Mouse (Mus musculus) hindbrain, embryonic 15.5 days (tissue): ENCODE data around the gene Ankrd44. TPM values are rescaled to one million over a fixed set of nuclear protein-coding genes. Genes with fewer than 3 reads are reported as not detected.

Experiments used
- ATAC-seq: fragments of 200-750 bp; cut with Nextera tagmentation; 2 replicates; pipeline ENCODE4 v1.8.0; 2017; ENCODE audit warnings: low read depth, moderate number of reproducible peaks, moderate TSS enrichment; ENCODE audit not compliant: low FRiP score
- H3K27ac ChIP-seq: fragments of 300-500 bp; sonication (generic); replicated peaks from 2 replicates; pipeline ENCODE4 v1.5.1; 2015; ENCODE audit warnings: mild to moderate bottlenecking, inconsistent platforms
- H3K27me3 ChIP-seq: fragments of 300-500 bp; sonication (generic); 2 replicates; pipeline ENCODE4 v1.6.1; 2015; ENCODE audit warnings: control low read depth, inconsistent platforms
- H3K36me3 ChIP-seq: fragments of 300-500 bp; sonication (generic); 2 replicates; pipeline ENCODE4 v1.6.1; 2015; ENCODE audit warnings: control low read depth, inconsistent platforms
- H3K4me1 ChIP-seq: fragments of 300-500 bp; sonication (generic); replicated peaks from 2 replicates; pipeline ENCODE4 v1.6.1; 2015; ENCODE audit warnings: control low read depth, inconsistent platforms
- H3K4me2 ChIP-seq: fragments of 300-500 bp; sonication (generic); 2 replicates; pipeline ENCODE4 v1.6.1; 2015; ENCODE audit warnings: moderate library complexity, mild to moderate bottlenecking, inconsistent platforms
- H3K4me3 ChIP-seq: fragments of 300-500 bp; sonication (generic); 2 replicates; pipeline ENCODE4 v1.5.1; 2015; ENCODE audit warnings: mild to moderate bottlenecking, inconsistent platforms
- H3K9ac ChIP-seq: fragments of 300-500 bp; sonication (generic); 2 replicates; pipeline ENCODE4 v1.6.1; 2015; ENCODE audit warnings: inconsistent platforms
- H3K9me3 ChIP-seq: fragments of 300-500 bp; sonication (generic); 2 replicates; pipeline ENCODE4 v1.6.1; 2016; ENCODE audit warnings: control low read depth, inconsistent platforms
- WGBS: fragments of 180-500 bp; shearing (Covaris S2); methylation state at CpG from one replicate; pipeline ENCODE4 v1.1.7; 2015; 5-methylcytosine and 5-hydroxymethylcytosine counted together
- polyA plus RNA-seq: library from polyadenylated mRNA; unstranded; fragments of >200 nt; fragmentation: Nextera tagmentation; extraction: Ambion mirVana; gene quantifications from 2 replicates; pipeline ENCODE4 v1.2.1, GENCODE M21; 2015

The Ankrd44 gene
- polyA plus RNA-seq, 1 experiment from 2014 or later: 21.1 TPM

DNA sequence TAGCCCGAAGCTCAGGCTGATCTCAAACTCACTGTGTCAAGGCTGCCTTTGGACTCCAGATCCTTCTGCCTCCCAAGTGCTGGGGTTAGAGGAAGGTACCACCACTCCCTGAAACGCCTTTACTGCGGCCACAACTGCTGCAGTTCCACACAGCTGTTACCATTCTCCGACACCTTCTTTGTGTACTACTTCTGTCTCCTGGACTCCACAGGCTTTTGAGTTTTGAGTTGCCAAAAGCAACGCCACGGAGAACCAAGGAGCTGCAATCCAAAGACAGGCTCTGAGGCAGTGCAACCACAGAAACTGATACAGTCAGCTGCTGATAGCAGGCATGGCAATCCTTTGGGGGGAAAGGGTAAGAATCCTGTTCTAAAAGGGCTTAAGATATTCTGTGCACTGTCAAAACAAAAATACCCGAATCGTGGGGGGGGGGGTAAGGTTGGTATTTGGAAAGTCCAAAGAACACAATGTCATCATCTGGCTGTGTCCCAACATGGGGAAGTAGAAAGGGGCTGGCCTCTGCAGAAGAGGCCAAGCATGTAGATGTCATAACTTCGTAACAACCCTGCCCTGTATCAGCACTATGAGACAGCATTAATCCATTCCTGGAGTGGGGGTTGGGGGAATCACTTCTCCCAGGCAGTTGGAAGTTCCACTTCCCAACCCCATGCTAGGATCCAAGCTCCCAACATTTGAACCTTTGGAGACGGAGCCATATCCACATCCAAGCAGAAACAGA lies 116.2 kb downstream of the Ankrd44 start:
- Histone ChIP-seq H3K9ac (no peak overlapping the region), H3K9me3 (no peaks in the 10 kb centered on the region), H3K36me3 (no peaks in the 10 kb centered on the region), H3K27me3 (no peaks in the 10 kb centered on the region), H3K4me3 (no peak overlapping the region), H3K4me1 (no peaks in the 10 kb centered on the region), H3K27ac (no peak overlapping the region), H3K4me2 (no peak overlapping the region)
- no peak for ATAC-seq
- 86% methylated on average over 10 of the region's 10 CpGs for WGBS

DNA sequence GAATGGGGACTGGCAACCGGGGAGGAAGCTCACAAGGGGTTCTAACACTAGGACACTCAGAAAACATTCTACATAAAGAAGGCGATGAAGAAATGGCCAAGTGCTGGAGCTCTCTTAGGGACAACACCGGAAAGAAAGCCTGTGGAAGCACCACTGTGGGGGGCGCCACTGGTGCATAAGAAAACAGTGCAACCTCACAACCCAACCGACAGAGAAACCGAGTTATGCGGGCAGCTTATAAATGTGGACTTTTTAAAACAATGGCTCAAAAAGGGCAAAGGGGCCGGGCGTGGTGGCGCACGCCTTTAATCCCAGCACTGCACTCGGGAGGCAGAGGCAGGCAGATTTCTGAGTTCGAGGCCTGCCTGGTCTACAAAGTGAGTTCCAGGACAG lies 117.1 kb downstream of the Ankrd44 start:
- H3K9me3 ChIP-seq: no peaks in the 10 kb centered on the region
- H3K4me1 ChIP-seq: no peaks in the 10 kb centered on the region
- WGBS: 96% methylated on average over 13 of the region's 13 CpGs
- H3K27me3 ChIP-seq: no peaks in the 10 kb centered on the region
- H3K27ac ChIP-seq: no peak overlapping the region
- no peak overlapping the region for H3K9ac ChIP-seq
- no peak overlapping the region for H3K4me3 ChIP-seq
- ATAC-seq: no peak
- no peak overlapping the region for H3K4me2 ChIP-seq
- H3K36me3 ChIP-seq: no peaks in the 10 kb centered on the region

DNA sequence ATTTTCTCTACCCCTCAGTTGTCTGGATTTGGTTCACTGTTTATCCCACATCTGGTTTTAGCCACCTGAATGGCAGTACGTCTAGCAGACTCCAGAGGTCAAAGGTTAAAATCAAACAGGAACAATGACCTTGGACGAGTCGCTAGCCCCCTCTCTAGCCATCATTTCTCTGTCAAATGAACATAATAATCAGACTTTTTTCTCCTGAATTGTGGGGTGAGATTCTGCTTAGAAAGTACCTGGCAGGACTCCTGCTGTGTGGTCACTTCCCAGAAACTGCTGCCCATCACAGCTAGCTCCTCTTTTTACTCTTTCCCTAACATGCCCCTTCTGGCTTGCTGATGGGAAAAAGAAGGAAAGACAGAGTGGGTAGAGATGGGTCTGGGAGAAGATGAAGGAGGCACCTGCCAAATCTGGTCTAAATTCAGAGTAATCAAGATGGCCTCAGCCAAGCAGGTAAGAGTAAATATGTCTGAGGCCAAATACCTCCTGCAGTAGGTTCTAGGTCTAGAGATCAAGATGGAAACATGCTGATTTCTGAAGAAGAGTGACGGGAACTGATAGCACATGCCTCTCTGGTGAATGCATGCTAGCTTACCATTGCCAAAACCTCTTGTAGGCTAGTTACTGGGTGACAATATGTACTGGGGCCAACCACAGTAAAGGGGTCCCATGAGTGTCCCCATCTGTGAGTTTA lies 117.6 kb downstream of the Ankrd44 start:
- 74% methylated on average over 4 of the region's 4 CpGs for WGBS
- H3K36me3 ChIP-seq: no peaks in the 10 kb centered on the region
- no peak overlapping the region for H3K9ac ChIP-seq
- no peak for ATAC-seq
- no peaks in the 10 kb centered on the region for H3K27me3 ChIP-seq
- H3K4me3 ChIP-seq: no peak overlapping the region
- H3K4me1 ChIP-seq: no peaks in the 10 kb centered on the region
- no peaks in the 10 kb centered on the region for H3K9me3 ChIP-seq
- no peak overlapping the region for H3K27ac ChIP-seq
- H3K4me2 ChIP-seq: no peak overlapping the region

- Histone ChIP-seq H3K9me3 (no peaks in the 10 kb centered on the region), H3K4me1 (0 out of 2 replicates have a peak, but pooled peaks cover under 1% of the 10 kb centered on the region), H3K27me3 (no peaks in the 10 kb centered on the region), H3K9ac (no peak overlapping the region), H3K27ac (no peak overlapping the region), H3K4me2 (no peak overlapping the region), H3K36me3 (no peaks in the 10 kb centered on the region), H3K4me3 (no peak overlapping the region)
- ATAC-seq: no peak
- WGBS: 92% methylated on average over 3 of the region's 3 CpGs
Measured at GRCm38 (mm10) chr1:54807832-54808231, 118.4 kb downstream of the Ankrd44 start.

GRCm38 (mm10) chr1:54806116-54806850 lies 119.9 kb downstream of the Ankrd44 start:
- H3K36me3 ChIP-seq: no peaks in the 10 kb centered on the region
- ATAC-seq: no peak
- 80% methylated on average over 2 of the region's 2 CpGs for WGBS

DNA sequence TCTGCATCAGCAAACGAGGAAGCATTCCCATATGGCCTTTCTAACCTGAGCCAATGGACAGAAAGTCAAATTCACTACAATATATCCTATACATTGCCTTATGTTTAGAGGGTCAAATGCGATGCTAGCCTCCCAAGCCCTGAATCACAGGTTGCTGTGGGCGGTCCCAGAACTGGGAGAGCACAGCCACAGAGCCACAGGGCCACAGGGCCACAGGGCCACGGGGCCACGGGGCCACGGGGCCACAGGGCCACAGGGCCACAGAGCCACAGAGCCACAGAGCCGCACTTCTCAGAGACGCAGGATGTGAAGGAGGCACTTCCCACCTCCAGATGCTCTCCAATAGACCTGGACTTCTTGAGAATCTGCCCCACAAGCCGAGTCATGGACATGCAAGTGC lies 121.8 kb downstream of the Ankrd44 start:
- Histone ChIP-seq H3K27me3 (no peaks in the 10 kb centered on the region), H3K27ac (no peak overlapping the region), H3K4me3 (no peak overlapping the region), H3K9ac (no peak overlapping the region), H3K4me1 (0 out of 2 replicates have a peak, but pooled peaks cover 3% of the 10 kb centered on the region), H3K36me3 (no peaks in the 10 kb centered on the region), H3K9me3 (no peaks in the 10 kb centered on the region), H3K4me2 (no peak overlapping the region)
- ATAC-seq: no peak
- WGBS: 96% methylated on average over 9 of the region's 9 CpGs

More at GRCm38 (mm10) chr1:54806116-54806850, 119.9 kb downstream of the Ankrd44 start:
- Histone ChIP-seq H3K4me3 (no peak overlapping the region), H3K4me2 (no peak overlapping the region), H3K9me3 (no peaks in the 10 kb centered on the region), H3K9ac (no peak overlapping the region), H3K27ac (no peak overlapping the region), H3K4me1 (0 out of 2 replicates have a peak, but pooled peaks cover 3% of the 10 kb centered on the region), H3K27me3 (no peaks in the 10 kb centered on the region)

DNA sequence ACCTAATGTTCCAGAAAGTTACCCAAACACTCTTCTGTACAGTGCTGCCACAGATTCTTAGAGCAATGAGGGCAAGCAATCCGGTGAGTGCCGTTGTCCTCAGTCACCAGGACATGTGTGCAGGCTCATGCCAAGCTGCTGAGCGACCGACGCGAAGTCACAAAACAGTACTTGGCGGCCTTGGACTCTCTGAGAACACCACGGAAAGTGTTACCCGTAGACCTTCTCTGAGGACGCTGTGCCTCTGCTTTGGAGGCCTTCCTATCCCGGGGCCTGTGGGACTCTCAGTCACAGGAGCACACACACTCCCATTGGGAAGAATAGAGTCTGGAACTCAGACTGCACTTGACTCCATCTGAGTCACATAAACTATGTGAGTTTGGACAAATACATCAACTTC lies 123.5 kb downstream of the Ankrd44 start:
- Histone ChIP-seq H3K9me3 (no peaks in the 10 kb centered on the region), H3K36me3 (no peaks in the 10 kb centered on the region), H3K4me1 (0 out of 2 replicates have a peak, but pooled peaks cover 3% of the 10 kb centered on the region), H3K9ac (no peak overlapping the region), H3K4me2 (no peak overlapping the region), H3K27ac (no peak overlapping the region), H3K27me3 (no peaks in the 10 kb centered on the region), H3K4me3 (no peak overlapping the region)
- ATAC-seq: peak; percentile 45; the same call in 1 of the 2 replicates
- 76% methylated on average over 11 of the region's 11 CpGs for WGBS

DNA sequence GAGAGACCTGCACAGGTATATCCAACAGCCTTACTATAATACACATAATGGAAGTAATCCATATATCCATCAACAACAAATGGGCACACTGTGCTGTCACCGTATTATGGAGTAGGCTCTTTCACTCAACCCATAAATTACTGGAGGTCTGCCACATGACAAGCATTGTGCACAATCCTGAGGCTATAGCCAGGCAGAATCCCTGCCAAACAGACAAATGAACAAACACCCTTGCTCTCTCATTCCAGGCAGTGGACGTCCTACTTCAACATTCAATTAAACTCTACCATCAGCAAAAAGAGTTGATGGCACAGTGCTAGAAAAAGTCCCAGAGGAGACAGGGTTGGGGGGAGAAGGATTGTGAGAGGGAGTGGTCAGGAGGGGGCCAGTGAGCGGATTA lies 124.9 kb downstream of the Ankrd44 start:
- Histone ChIP-seq H3K4me3 (no peak overlapping the region), H3K9ac (no peak overlapping the region), H3K4me1 (0 out of 2 replicates have a peak, but pooled peaks cover 3% of the 10 kb centered on the region), H3K27me3 (no peaks in the 10 kb centered on the region), H3K4me2 (no peak overlapping the region), H3K9me3 (no peaks in the 10 kb centered on the region), H3K27ac (no peak overlapping the region), H3K36me3 (no peaks in the 10 kb centered on the region)
- WGBS: 59% methylated on average over 2 of the region's 3 CpGs
- no peak for ATAC-seq

DNA sequence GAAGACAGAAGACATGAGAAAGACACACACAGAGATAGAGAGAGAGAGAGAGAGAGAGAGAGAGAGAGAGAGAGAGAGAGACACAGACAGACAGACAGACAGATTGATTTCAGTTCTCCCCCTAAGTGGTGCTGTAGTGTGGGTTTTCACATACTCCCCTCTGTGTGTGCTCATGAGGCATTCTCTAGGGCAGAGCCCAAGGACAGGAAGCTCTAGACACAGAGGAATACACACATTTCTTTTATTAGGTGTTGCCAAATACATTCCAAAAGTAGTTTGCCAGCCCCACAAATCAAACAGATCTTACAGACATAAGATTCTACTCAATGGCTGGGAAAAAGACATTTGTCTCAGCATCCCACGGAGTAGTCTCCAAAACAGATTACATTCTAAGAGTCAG lies 126.8 kb downstream of the Ankrd44 start:
- no peaks in the 10 kb centered on the region for H3K9me3 ChIP-seq
- no peak overlapping the region for H3K4me3 ChIP-seq
- WGBS: 83% methylated on average over 1 of the region's 1 CpGs
- no peaks in the 10 kb centered on the region for H3K27me3 ChIP-seq
- H3K4me2 ChIP-seq: no peak overlapping the region
- 0 out of 2 replicates have a peak, but pooled peaks cover 3% of the 10 kb centered on the region for H3K4me1 ChIP-seq
- H3K9ac ChIP-seq: no peak overlapping the region
- no peaks in the 10 kb centered on the region for H3K36me3 ChIP-seq
- no peak overlapping the region for H3K27ac ChIP-seq
- no peak for ATAC-seq

GRCm38 (mm10) chr1:54798415-54798814 lies 127.8 kb downstream of the Ankrd44 start:
- no peak overlapping the region for H3K4me2 ChIP-seq
- H3K27ac ChIP-seq: no peak overlapping the region
- no peaks in the 10 kb centered on the region for H3K36me3 ChIP-seq
- H3K9ac ChIP-seq: no peak overlapping the region
- H3K27me3 ChIP-seq: no peaks in the 10 kb centered on the region
- 0 out of 2 replicates have a peak, but pooled peaks cover 3% of the 10 kb centered on the region for H3K4me1 ChIP-seq
- H3K9me3 ChIP-seq: no peaks in the 10 kb centered on the region
- 84% methylated on average over 3 of the region's 3 CpGs for WGBS
- H3K4me3 ChIP-seq: no peak overlapping the region
- ATAC-seq: no peak

- no peak for ATAC-seq
- 95% methylated on average over 2 of the region's 2 CpGs for WGBS
- no peaks in the 10 kb centered on the region for H3K9me3 ChIP-seq
Measured at GRCm38 (mm10) chr1:54794709-54795108, 131.5 kb downstream of the Ankrd44 start.

DNA sequence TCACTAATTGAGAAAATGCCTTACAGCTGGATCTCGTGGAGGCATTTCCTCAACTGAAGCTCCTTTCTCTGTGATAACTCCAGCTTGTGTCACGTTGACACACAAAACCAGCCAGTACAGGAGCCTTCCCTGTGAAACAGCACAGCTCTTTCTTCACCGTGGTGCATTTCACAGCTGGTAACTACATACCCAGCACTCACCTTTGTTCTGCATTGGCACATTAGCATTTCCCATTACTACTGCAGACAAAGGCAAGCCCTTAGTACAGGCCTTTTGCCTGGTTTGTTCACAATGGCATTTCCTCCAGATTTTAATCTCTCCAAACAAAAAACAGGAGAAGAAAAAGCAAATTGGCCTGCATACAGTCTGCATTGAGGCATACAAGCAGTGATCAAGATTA lies 134.8 kb downstream of the Ankrd44 start:
- no peaks in the 10 kb centered on the region for H3K9me3 ChIP-seq
- no peaks in the 10 kb centered on the region for H3K27me3 ChIP-seq
- H3K36me3 ChIP-seq: no peaks in the 10 kb centered on the region
- H3K4me1 ChIP-seq: peaks cover 16% of the 10 kb centered on the region
- H3K4me2 ChIP-seq: no peak overlapping the region
- no peak overlapping the region for H3K4me3 ChIP-seq
- no peak overlapping the region for H3K9ac ChIP-seq
- 28% methylated on average over 3 of the region's 3 CpGs for WGBS
- no peak for ATAC-seq
- H3K27ac ChIP-seq: no peak overlapping the region

More at GRCm38 (mm10) chr1:54794709-54795108, 131.5 kb downstream of the Ankrd44 start:
- H3K4me3 ChIP-seq: no peak overlapping the region
- H3K4me2 ChIP-seq: no peak overlapping the region
- H3K27me3 ChIP-seq: no peaks in the 10 kb centered on the region
- H3K27ac ChIP-seq: no peak overlapping the region
- no peaks in the 10 kb centered on the region for H3K36me3 ChIP-seq
- no peak overlapping the region for H3K9ac ChIP-seq
- H3K4me1 ChIP-seq: no peaks in the 10 kb centered on the region
